Mouse (Mus musculus) forebrain, embryonic 10.5 days (tissue): ENCODE measurements around the gene Fgfr2. TPM values are rescaled to one million over a fixed set of nuclear protein-coding genes. Genes with fewer than 3 reads are reported as not detected.
A peak's percentile ranks its signal among the peaks of the same experiment; 100 is the strongest.
"Not testable (repeated sequence)": the region's sequence is repeated elsewhere in the genome, so short reads cannot be mapped to it uniquely, and the experiment has no call there.

ENCODE experiments used
- DNase-seq: peaks from one replicate; pipeline ENCODE4 v3.0.0-alpha.2; 2017; ENCODE audit warnings: low spot score; ENCODE audit errors: extremely low spot score
- H3K27ac ChIP-seq: fragments of 300-500 bp; sonication (generic); 2 replicates; pipeline ENCODE4 v1.5.1; 2016; ENCODE audit warnings: mild to moderate bottlenecking
- H3K27me3 ChIP-seq: fragments of 300-500 bp; sonication (generic); 2 replicates; pipeline ENCODE4 v1.6.1; 2016; ENCODE audit warnings: mild to moderate bottlenecking; ENCODE audit not compliant: poor library complexity, severe bottlenecking
- H3K36me3 ChIP-seq: fragments of 300-500 bp; sonication (generic); replicated peaks from 2 replicates; pipeline ENCODE4 v1.6.1; 2016; ENCODE audit warnings: mild to moderate bottlenecking, moderate library complexity
- H3K4me1 ChIP-seq: fragments of 300-500 bp; sonication (generic); 2 replicates; pipeline ENCODE4 v1.6.1; 2016
- H3K4me3 ChIP-seq: fragments of 300-500 bp; sonication (generic); 2 replicates; pipeline ENCODE4 v1.5.1; 2016; ENCODE audit warnings: mild to moderate bottlenecking, moderate library complexity
- H3K9me3 ChIP-seq: fragments of 300-500 bp; sonication (generic); 2 replicates; pipeline ENCODE4 v1.6.1; 2016; ENCODE audit warnings: mild to moderate bottlenecking, moderate library complexity
- WGBS: fragments of 180-500 bp; shearing (Covaris S2); methylation state at CpG from one replicate; pipeline ENCODE4 v1.1.7; 2016; 5-methylcytosine and 5-hydroxymethylcytosine counted together
- polyA plus RNA-seq: library from polyadenylated mRNA; unstranded; fragments of >200 nt; fragmentation: Nextera tagmentation; extraction: Ambion mirVana; gene quantifications from 2 replicates; pipeline ENCODE4 v1.2.1, GENCODE M21; 2016

Gene Fgfr2
- polyA plus RNA-seq, 1 experiment from 2014 or later, result 55.7 TPM

DNA sequence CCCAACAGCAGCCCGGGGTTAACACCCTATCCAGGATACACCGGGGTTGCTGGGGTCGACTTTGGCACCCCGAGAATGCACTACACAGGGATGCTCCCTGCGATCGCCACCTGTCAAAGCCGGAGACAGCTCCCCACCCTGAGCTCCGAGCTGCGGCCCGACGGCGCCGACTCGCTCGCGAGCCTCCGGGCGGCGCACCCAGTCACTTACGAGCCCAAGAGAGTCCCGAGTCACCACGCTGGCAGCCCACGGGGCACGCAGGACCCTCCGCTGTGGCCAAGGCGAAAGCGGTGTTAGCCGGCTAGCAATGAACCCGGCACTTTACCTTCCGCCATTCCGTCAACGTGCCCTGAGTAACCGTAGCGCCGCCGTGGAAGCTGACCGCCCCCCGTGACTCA lies 1713.2 kb downstream of the Fgfr2 start:
- no peaks in the 10 kb centered on the region for H3K27me3 ChIP-seq
- DNase-seq, result no peak
- peak overlapping the region; percentile 98 for H3K4me3 ChIP-seq
- peaks cover 23% of the 10 kb centered on the region for H3K4me1 ChIP-seq
- peak overlapping the region; percentile 93 for H3K27ac ChIP-seq
- no peaks in the 10 kb centered on the region for H3K9me3 ChIP-seq
- WGBS, result under 1% methylated on average over 38 of the region's 38 CpGs
- peaks cover 10% of the 10 kb centered on the region; the same call in 1 of the 2 replicates for H3K36me3 ChIP-seq

DNA sequence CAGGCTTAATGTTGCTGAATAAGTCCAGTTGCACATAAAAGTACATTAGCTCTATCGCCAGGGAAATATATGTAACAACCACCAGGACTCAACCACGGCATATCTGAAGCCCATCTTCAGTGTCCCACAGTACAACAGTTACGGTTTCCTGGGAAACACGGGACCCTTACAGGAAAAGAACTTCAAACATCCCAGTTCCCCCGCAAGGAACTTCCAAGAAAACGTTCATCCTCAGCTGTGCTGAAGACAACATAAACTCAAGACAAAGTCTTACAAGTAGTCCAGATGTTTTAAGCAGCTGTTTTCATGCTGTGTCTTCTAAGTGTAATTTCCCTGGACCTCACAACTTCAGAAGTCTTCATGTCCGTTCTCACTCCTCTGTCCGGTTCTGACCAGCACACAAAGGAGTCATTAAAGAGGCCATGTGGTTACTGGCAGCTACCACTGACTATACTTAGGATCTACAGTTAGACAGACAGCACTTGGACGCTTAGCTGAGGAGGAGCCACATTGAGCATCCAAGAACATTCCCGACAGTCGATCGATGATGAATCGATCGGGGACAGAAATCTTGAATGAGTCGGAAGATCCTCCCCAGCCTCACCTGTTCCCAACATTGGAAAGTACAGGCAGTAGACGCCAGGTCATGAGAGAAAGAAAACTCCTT lies 1713.7 kb downstream of the Fgfr2 start:
- peak overlapping the region; percentile 93 for H3K27ac ChIP-seq

DNA sequence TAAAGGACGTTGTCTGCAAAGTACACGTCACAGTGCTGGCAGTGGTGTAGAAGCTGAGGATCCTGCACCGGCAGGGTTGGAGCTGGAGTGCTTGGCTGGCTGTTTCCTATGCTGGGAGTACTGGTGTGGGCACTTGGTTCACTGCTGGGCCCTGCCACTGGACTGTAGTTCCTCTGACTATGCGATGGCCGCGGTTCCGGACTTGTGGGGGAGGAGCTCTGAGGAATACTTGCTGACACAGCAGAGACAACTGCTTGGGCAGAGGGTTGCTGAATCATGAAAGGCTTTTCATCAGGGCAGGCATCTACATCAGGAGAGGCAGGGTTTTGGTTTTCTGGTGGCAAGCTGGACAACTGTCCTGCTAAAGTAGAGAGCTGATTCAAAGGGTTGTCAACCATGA lies 1731.4 kb downstream of the Fgfr2 start:
- H3K27me3 ChIP-seq, H3K4me3 ChIP-seq, H3K4me1 ChIP-seq, H3K9me3 ChIP-seq, H3K27ac ChIP-seq, DNase-seq: not testable (repeated sequence)
- peaks cover 66% of the 10 kb centered on the region for H3K36me3 ChIP-seq
- WGBS, result 87% methylated on average over 7 of the region's 7 CpGs

More for the DNA sequence above, 1713.7 kb downstream of the Fgfr2 start:
- H3K9me3 ChIP-seq, result no peaks in the 10 kb centered on the region
- H3K4me3 ChIP-seq, result peak overlapping the region; percentile 98
- 11% methylated on average over 16 of the region's 16 CpGs for WGBS
- no peak for DNase-seq
- peaks cover 23% of the 10 kb centered on the region for H3K4me1 ChIP-seq
- no peaks in the 10 kb centered on the region for H3K27me3 ChIP-seq
- peaks cover 10% of the 10 kb centered on the region; the same call in 1 of the 2 replicates for H3K36me3 ChIP-seq

DNA sequence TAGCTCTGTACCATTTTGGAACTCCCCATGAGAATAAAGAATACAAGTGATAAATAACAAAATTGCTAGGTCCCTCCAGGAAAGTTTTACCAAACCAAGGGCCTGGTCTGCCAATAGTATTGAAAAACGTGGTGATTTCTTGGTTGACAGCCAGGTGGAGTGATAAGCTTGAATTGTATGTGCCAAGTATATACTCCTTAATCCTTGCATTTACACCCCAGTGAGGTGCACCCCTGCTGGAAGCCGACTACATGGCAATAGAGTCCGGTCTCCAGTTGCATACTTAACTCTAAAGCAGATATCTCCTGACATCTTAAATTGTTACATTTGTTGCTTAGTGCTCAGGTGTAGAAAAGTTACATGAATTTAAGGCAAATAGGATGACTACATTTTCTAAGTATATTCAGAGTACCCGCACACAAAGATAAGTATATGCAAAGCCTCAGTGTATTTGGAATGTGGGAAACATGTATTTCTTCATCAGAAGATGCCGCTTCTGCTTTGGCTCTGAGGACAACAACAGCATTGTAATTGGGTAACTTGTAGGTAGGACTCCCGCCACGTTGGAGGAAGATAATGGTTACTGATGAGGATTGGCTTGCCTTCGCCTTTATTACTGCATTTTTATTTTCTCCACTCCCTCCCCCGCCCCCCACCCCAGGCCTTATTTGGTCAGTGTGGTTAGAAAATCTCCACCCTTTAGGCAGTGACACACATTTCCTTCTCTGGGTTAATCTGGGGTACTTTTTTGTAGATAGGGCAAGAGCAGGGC lies 1751.1 kb downstream of the Fgfr2 start:
- Histone ChIP-seq H3K27me3 (no peaks in the 10 kb centered on the region), H3K9me3 (no peaks in the 10 kb centered on the region), H3K4me1 (peaks cover 20% of the 10 kb centered on the region), H3K36me3 (peaks cover 15% of the 10 kb centered on the region), H3K4me3 (peak overlapping the region; percentile 78), H3K27ac (no peak overlapping the region)
- DNase-seq, result no peak
- 73% methylated on average over 9 of the region's 9 CpGs for WGBS

DNA sequence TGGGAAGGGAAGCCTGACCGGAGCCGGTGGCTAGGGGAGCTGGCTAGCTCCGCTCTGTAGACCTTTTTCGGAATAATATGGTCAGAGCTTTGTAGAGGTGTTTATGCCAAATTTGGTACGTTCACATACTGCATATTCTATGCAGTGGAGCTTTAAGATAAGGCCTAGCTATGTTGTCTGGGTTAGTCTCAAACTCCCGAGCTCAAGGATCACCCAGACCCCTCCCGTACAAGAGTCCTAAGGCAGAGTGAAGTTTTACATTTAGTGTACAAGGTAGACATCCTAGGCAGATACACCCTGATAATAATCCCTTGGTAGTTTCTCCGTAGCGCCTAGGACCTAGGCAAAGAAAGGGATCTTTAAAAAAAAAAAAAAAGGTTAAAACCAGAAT lies 1751.7 kb downstream of the Fgfr2 start:
- peaks cover 15% of the 10 kb centered on the region for H3K36me3 ChIP-seq
- DNase-seq, result no peak
- H3K4me1 ChIP-seq, result peaks cover 20% of the 10 kb centered on the region
- H3K27me3 ChIP-seq, result no peaks in the 10 kb centered on the region
- 9% methylated on average over 9 of the region's 9 CpGs for WGBS
- peak overlapping the region; percentile 78 for H3K4me3 ChIP-seq
- H3K9me3 ChIP-seq, result no peaks in the 10 kb centered on the region
- peak overlapping the region; percentile 96 for H3K27ac ChIP-seq

DNA sequence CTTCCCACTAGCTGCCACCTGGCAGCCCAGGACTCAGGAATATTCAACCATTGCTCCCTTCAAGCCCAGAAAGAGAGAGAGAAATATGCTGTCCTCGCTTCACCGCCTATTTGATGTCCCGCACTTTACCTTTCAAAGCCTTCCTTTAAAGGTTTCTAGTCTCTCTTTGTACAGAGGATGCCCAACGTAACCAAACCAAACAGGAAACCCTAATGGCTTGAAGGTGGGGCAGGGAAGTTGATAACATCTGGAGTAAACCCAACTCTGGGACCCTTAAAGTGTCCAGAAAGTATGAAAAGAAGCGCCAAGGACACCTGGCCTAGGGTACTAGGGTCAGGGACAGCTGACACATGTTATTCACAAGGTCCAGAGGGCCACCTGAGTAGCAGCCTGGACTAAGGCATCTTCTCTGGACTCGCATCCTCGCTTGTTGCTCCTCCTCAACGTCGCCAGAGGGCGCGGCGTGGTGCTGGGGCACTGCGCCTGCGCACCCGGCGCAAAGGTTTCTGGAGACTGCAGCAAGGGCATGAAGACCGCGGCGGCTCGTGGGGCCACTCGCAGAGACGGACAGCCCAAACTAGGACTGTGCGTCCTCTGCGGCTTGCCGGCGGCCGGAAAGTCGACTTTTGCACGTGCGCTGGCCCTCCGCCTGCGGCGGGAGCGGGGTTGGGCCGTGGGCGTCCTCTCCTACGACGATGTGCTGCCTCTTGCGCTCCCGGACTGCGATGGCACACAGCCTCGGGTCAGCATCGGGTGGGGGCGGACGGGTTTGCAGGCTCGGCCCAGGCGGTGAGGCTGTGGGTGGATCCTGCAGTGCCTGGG lies 1752.3 kb downstream of the Fgfr2 start, which contains the start of gene Pstk:
TSS of gene Pstk (plus strand) at position 494 of the 822 bp plus-strand sequence.
- 5% methylated on average over 47 of the region's 47 CpGs for WGBS
- H3K27ac ChIP-seq, result peak within 1 kb of the TSS; percentile 96
- H3K36me3 ChIP-seq, result peaks cover 15% of the 10 kb centered on the region
- H3K27me3 ChIP-seq, result no peaks in the 10 kb centered on the region
- peak; percentile 92 for DNase-seq
- H3K9me3 ChIP-seq, result no peaks in the 10 kb centered on the region
- H3K4me1 ChIP-seq, result peaks cover 20% of the 10 kb centered on the region
- peak within 1 kb of the TSS; percentile 78 for H3K4me3 ChIP-seq

DNA sequence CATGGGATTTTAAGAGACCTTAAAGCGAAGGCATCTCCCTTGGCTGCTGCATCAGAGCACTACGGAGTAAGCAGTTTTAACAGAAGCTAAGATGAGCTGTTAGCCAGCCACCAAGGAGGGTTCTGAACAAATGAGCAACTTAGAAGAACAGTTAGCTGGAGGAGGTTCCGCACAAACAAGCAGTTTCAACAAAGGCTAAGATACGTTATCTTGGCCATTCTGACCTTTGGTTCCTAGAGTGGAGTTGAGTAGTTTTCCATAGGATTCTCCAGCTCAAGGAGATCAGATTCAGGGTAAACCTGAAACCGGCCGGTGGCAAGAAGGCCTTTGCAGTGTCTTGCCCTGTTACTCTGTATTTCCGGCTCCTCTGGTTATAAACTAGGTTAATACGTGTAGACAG lies 1759.0 kb downstream of the Fgfr2 start:
- no peak for DNase-seq
- Histone ChIP-seq H3K27me3 (peaks cover 14% of the 10 kb centered on the region), H3K27ac (no peak overlapping the region), H3K9me3 (no peaks in the 10 kb centered on the region), H3K36me3 (peaks cover 21% of the 10 kb centered on the region), H3K4me1 (peaks cover 19% of the 10 kb centered on the region), H3K4me3 (no peak overlapping the region)
- 93% methylated on average over 8 of the region's 8 CpGs for WGBS

DNA sequence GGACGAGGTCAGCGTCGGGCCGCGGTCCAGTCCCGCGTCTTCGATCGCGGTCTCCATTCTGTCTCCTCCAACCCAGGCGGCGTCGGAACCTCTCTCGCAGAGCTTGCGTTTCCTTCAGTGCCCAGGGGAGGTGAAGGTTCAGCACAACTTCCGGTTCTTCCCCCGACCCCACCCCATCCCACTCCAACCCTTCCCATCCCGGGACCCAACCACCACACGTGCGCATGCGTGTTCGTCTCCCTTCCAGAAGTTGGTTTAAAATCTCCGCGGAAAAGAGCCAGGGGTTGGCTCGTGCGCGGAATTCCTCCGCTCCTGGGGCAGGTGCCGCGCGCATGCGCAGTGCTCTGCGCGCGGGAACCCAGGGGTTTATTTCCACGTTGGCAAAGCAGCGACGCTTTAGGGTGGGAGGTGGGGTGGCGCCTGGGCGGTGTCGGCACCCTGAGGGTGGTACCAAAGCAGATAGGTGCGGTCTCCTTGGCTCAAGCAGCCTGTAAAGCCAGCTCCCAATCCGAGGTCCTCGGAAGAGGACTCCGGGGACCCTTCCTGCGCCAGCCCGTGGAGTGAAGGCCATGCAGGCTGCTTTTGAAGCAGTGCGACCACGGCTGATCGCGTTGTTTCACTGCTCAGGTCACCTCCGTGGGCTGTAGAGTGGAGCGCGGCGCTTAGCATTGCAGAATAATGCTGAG lies 1760.4 kb downstream of the Fgfr2 start, which contains the start of gene 2310057M21Rik:
TSS of gene 2310057M21Rik (minus strand) at position 145 of the 686 bp plus-strand sequence.
- peaks cover 14% of the 10 kb centered on the region for H3K27me3 ChIP-seq
- peak; percentile 97 for DNase-seq
- H3K27ac ChIP-seq, result peak within 1 kb of the TSS; percentile 96
- H3K4me3 ChIP-seq, result peak within 1 kb of the TSS; percentile 92
- WGBS, result under 1% methylated on average over 55 of the region's 55 CpGs
- H3K36me3 ChIP-seq, result peaks cover 35% of the 10 kb centered on the region
- H3K9me3 ChIP-seq, result no peaks in the 10 kb centered on the region
- peaks cover 19% of the 10 kb centered on the region for H3K4me1 ChIP-seq

DNA sequence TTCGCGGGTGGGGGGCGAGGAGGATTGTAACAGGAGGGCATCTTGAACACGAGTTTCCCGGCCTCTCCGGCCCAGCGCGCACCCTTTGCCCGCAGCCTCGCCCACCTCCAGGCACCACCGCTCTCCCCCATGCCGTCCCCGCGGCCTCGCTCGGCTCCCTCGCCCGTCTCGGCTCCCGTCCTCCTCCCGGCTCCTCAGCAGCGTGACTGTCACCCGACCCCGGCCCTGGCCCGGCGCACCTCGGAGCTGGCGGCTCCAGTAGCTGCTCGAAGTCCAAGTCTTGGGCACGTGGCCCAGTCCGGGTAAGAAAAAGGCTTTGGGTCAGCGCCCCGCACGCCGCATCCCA lies 1760.9 kb downstream of the Fgfr2 start:
- peaks cover 40% of the 10 kb centered on the region for H3K36me3 ChIP-seq
- WGBS, result under 1% methylated on average over 35 of the region's 35 CpGs
- no peak for DNase-seq
- H3K9me3 ChIP-seq, result no peaks in the 10 kb centered on the region
- H3K4me1 ChIP-seq, result peaks cover 19% of the 10 kb centered on the region
- H3K4me3 ChIP-seq, result peak overlapping the region; percentile 92
- H3K27me3 ChIP-seq, result peaks cover 14% of the 10 kb centered on the region
- peak overlapping the region; percentile 96 for H3K27ac ChIP-seq

DNA sequence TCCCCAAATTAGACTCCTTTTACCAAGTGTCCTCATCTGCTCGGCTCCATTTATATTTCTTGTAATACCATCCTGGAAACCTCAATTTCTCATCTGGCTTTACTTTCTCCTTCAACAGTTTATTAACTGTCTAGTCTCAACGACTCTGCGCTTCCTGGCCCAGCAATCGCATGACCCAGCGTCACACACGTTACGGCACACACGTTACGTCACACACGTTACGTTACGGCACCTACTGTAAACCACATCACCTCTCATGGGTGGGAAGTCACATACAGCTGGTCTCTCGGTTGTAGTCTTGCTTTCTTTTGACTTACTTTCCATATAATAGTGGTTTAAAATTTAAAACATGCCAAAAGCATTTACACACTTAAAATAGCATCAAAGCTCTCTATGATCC lies 1767.0 kb downstream of the Fgfr2 start:
- Histone ChIP-seq H3K27ac (no peak overlapping the region), H3K4me1 (peaks cover 3% of the 10 kb centered on the region), H3K4me3 (no peak overlapping the region), H3K9me3 (no peaks in the 10 kb centered on the region), H3K27me3 (no peaks in the 10 kb centered on the region), H3K36me3 (peaks cover 94% of the 10 kb centered on the region)
- no peak for DNase-seq
- 97% methylated on average over 13 of the region's 13 CpGs for WGBS

DNA sequence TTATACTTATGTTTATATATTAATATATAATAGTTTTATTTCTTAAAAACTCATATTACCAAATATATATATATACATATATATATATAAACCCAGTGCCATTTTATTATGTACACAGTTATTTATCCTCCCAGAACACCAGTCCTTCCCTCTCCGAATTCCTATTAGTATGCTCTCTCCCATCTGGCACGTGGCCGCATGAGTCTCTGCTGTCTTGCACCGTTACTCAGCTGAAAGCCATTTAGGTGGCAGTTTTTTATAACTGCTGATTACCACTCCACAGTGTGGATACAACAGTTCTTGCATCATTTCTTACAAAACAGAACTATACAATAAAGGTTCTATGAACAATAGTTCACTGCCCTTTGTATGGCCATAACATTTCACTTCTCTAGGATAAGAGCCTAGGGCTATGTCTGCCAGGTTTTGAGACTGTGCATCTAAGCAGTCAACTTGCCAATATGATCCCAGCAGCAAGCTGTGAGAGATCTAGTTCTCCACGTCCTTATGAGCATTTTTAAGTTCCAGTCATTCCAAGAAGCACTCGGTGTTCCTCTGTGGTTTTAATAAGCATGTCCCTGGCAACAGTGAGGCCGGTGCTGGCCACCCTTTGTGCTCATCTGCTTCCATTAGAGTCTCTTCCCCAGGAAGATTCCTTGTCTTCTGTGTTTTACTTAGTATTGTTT lies 1777.2 kb downstream of the Fgfr2 start:
- no peak for DNase-seq
- H3K4me3 ChIP-seq, result no peak overlapping the region
- WGBS, result 90% methylated on average over 7 of the region's 7 CpGs
- no peaks in the 10 kb centered on the region for H3K27me3 ChIP-seq
- no peak overlapping the region for H3K27ac ChIP-seq
- H3K36me3 ChIP-seq, result peaks cover 90% of the 10 kb centered on the region
- no peaks in the 10 kb centered on the region for H3K4me1 ChIP-seq
- no peaks in the 10 kb centered on the region for H3K9me3 ChIP-seq
